Mouse (Mus musculus): Measurements from ENCODE around the gene Gm5105.

Gm5105 gene

GRCm38 (mm10) chr3:138067288-138067687 is at the start of gene Gm5105:
TSS of gene Gm5105 (minus strand) at chr3:138067388.
- no peak for DNase-seq (ENCODE audit: extremely low spot score, low read depth, low spot score)

- no peak for DNase-seq (ENCODE audit: extremely low spot score, low read depth, low spot score)
These were observed 49.7 kb upstream of the Gm5105 start for GRCm38 (mm10) chr3:138116871-138117270.

GRCm38 (mm10) chr3:138114106-138114505 is 46.9 kb upstream of the Gm5105 start:
- no peak for DNase-seq (ENCODE audit: extremely low spot score, low read depth, low spot score)

GRCm38 (mm10) chr3:138110910-138111782 is 44.0 kb upstream of the Gm5105 start:
- DNase-seq (ENCODE audit: extremely low spot score, low read depth, low spot score) = no peak

GRCm38 (mm10) chr3:138106887-138107286 is 39.7 kb upstream of the Gm5105 start:
- no peak for DNase-seq (ENCODE audit: extremely low spot score, low read depth, low spot score)

- no peak for DNase-seq (ENCODE audit: extremely low spot score, low read depth, low spot score)
These were observed 37.9 kb upstream of the Gm5105 start for GRCm38 (mm10) chr3:138105056-138105455.

GRCm38 (mm10) chr3:138103690-138104089 is 36.5 kb upstream of the Gm5105 start:
- no peak for DNase-seq (ENCODE audit: extremely low spot score, low read depth, low spot score)

- no peak for DNase-seq (ENCODE audit: extremely low spot score, low read depth, low spot score)
These were observed 34.7 kb upstream of the Gm5105 start for GRCm38 (mm10) chr3:138101936-138102335.

GRCm38 (mm10) chr3:138097718-138098117 is 30.5 kb upstream of the Gm5105 start:
- no peak for DNase-seq (ENCODE audit: extremely low spot score, low read depth, low spot score)

- no peak for DNase-seq (ENCODE audit: extremely low spot score, low read depth, low spot score)
These were observed 29.3 kb upstream of the Gm5105 start for GRCm38 (mm10) chr3:138096263-138097028.

GRCm38 (mm10) chr3:138095718-138096117 is 28.5 kb upstream of the Gm5105 start:
- DNase-seq (ENCODE audit: extremely low spot score, low read depth, low spot score) = no peak

GRCm38 (mm10) chr3:138095301-138095700 is 28.1 kb upstream of the Gm5105 start:
- no peak for DNase-seq (ENCODE audit: extremely low spot score, low read depth, low spot score)

GRCm38 (mm10) chr3:138083896-138084295 is 16.7 kb upstream of the Gm5105 start:
- DNase-seq (ENCODE audit: extremely low spot score, low read depth, low spot score) = no peak

- DNase-seq (ENCODE audit: extremely low spot score, low read depth, low spot score) = no peak
These were observed 16.0 kb upstream of the Gm5105 start for GRCm38 (mm10) chr3:138083073-138083637.

GRCm38 (mm10) chr3:138078701-138079100 is 11.5 kb upstream of the Gm5105 start:
- DNase-seq (ENCODE audit: extremely low spot score, low read depth, low spot score) = no peak

- DNase-seq (ENCODE audit: extremely low spot score, low read depth, low spot score) = no peak
These were observed 10.5 kb upstream of the Gm5105 start for GRCm38 (mm10) chr3:138077476-138078340.

GRCm38 (mm10) chr3:138075209-138075608 is 8.0 kb upstream of the Gm5105 start:
- no peak for DNase-seq (ENCODE audit: extremely low spot score, low read depth, low spot score)

- DNase-seq (ENCODE audit: extremely low spot score, low read depth, low spot score) = no peak
These were observed 7.0 kb upstream of the Gm5105 start for GRCm38 (mm10) chr3:138074214-138074613.

GRCm38 (mm10) chr3:138071476-138072073 is 4.4 kb upstream of the Gm5105 start:
- DNase-seq (ENCODE audit: extremely low spot score, low read depth, low spot score) = no peak

GRCm38 (mm10) chr3:138071004-138071403 is 3.8 kb upstream of the Gm5105 start:
- no peak for DNase-seq (ENCODE audit: extremely low spot score, low read depth, low spot score)

All from hindlimb bud, embryonic 11.5 days (tissue).